Mouse (Mus musculus): ENCODE measurements at regions not wholly inside any gene's neighbourhood (a gene's known extent, or its start where the extent isn't known, plus 50 kb on each side); places are given as distances from the start of the nearest gene placed in this dataset.

DNA sequence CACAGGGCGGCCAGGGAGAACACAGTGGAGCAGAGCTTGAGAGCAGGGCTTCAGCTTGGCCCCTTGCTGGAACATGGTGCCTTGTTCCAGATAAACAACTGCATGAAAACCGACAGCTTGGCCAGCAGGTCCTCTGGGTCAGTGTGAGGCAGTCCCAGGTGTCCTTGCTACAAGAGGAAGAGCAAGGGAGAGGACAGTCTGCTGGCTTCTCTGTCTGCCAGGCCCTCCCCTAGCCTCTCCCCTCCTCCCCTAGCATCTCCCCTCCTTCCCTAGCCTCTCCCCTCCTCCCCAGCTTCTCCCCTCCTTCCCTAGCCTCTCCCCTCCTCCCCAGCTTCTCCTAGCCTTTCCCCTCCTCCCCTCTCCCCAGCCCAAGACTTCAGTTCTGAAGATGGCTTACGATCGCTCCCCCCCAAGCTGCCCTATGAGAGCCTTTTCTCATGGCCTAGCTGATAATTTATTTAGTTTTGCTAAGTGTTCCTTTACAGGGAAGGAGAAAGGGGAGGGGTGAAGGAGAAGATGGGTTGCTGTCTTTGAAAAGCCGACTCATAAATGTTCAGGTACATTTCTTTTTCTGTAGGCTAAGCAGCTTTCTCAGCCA lies 333.7 kb downstream of the Gm45692 start:
- Histone ChIP-seq H3K36me3 (no peaks in the 10 kb centered on the region), H3K9me3 (replicated peaks) (no peaks in the 10 kb centered on the region), H3K27me3 (no peaks in the 10 kb centered on the region), H3K4me1 (peaks cover 3% of the 10 kb centered on the region; the same call in 1 of the 2 replicates), H3K27ac (no peak overlapping the region), H3K4me2 (no peak overlapping the region), H3K4me3 (replicated peaks) (no peak overlapping the region), H3K9ac (no peak overlapping the region)
- peak; percentile 52; the same call in 1 of the 2 replicates for ATAC-seq (replicated peaks; ENCODE audit: low FRiP score)
- WGBS: 36% methylated on average over 5 of the region's 5 CpGs

DNA sequence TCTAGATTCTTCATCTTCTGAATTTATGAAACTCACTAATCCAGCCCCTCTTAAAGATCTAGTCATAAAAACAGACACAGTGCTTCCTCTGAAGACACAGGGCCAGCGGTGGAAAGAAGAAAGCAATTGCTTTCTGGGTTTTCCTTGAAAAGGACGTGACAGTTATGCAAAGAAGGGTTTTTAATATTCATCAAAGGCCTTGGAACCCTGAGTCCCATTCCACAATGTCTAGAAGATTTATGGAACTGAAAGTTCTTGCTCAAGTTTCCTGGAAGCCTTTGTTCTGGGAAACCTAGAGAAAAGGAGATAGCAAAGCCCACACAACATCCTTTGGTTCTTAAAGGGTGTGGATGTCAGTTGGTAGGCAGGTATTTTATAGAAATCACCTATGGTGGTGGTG lies 346.0 kb downstream of the Gm45692 start:
- Histone ChIP-seq H3K4me3 (replicated peaks) (no peak overlapping the region), H3K9ac (no peak overlapping the region), H3K27me3 (peaks cover 19% of the 10 kb centered on the region), H3K27ac (no peak overlapping the region), H3K9me3 (replicated peaks) (no peaks in the 10 kb centered on the region), H3K36me3 (no peaks in the 10 kb centered on the region), H3K4me2 (no peak overlapping the region), H3K4me1 (0 out of 2 replicates have a peak, but pooled peaks cover 2% of the 10 kb centered on the region)
- 62% methylated on average over 2 of the region's 2 CpGs for WGBS
- ATAC-seq (replicated peaks; ENCODE audit: low FRiP score): no peak

DNA sequence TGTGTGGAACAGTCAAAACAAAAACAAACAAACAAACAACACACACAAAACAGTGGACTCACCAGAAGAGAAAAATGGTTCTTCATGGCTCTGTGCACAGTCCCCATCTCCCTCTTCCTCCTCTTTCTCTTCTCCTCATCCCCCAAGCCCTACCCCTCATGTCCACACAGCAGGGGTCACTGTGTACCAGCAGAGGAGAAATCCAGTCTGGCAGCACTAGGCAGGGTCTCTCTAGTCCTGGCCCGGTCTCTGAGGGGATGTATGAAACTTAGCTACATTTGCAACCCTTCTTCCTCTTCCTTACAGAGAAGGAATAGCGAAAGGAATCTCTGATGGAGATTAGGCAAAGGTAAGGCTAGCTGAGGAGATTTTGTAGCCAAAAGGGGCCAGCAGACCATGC lies 349.1 kb downstream of the Gm45692 start:
- Histone ChIP-seq H3K4me2 (no peak overlapping the region), H3K9ac (no peak overlapping the region), H3K27ac (no peak overlapping the region), H3K4me3 (replicated peaks) (no peak overlapping the region), H3K9me3 (replicated peaks) (no peaks in the 10 kb centered on the region), H3K36me3 (no peaks in the 10 kb centered on the region), H3K27me3 (peaks cover 24% of the 10 kb centered on the region), H3K4me1 (peaks cover 15% of the 10 kb centered on the region; the same call in 1 of the 2 replicates)
- no peak for ATAC-seq (replicated peaks; ENCODE audit: low FRiP score)
- WGBS: 79% methylated on average over 2 of the region's 2 CpGs

- H3K9me3 ChIP-seq (replicated peaks): no peaks in the 10 kb centered on the region
- WGBS: 52% methylated on average over 6 of the region's 6 CpGs
- ATAC-seq (replicated peaks; ENCODE audit: low FRiP score): no peak
- H3K9ac ChIP-seq: no peak overlapping the region
- H3K36me3 ChIP-seq: no peaks in the 10 kb centered on the region
- H3K27me3 ChIP-seq: peaks cover 32% of the 10 kb centered on the region
- H3K27ac ChIP-seq: no peak overlapping the region
- H3K4me2 ChIP-seq: no peak overlapping the region
- no peak overlapping the region for H3K4me3 ChIP-seq (replicated peaks)
- H3K4me1 ChIP-seq: peaks cover 15% of the 10 kb centered on the region; the same call in 1 of the 2 replicates
These were observed 350.4 kb downstream of the Gm45692 start for GRCm38 (mm10) chr8:26469705-26470104.

DNA sequence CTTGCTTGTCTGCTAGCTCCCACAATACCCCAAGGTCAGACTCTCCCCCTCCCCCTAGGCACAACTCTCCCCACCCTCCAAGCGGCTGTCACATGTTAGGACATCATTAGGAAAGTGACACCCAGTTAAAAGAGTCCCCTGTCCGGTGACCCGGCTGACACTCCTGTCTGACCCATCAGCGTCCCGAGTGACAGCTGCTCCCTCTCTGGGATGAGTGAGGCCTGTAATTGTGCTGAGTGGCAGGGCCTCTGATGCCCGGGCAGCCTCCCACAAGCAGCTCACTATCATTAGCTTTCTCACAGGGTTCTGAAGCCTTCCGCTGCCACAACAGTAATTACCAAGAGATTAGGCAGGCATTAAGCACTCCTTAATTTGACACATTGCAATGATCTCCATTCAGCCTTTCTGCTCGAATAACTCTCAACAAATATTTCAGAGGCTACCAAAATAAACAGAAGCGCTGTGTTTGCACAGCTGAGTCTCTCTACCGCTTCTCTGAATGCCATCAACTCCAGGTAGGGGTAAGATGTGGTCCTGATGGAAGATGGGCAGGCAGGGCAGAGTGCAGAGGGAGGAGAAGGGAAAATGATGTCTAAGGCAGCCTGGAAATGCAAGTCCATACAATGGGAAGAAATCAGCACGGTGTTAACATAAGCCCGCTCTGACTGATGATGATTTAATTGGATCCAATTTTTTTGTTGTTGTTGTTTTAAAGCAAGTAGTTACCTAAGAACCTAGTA lies 352.6 kb downstream of the Gm45692 start:
- H3K9ac ChIP-seq: no peak overlapping the region
- H3K4me2 ChIP-seq: no peak overlapping the region
- no peaks in the 10 kb centered on the region for H3K9me3 ChIP-seq (replicated peaks)
- no peaks in the 10 kb centered on the region for H3K36me3 ChIP-seq
- H3K4me1 ChIP-seq: peaks cover 15% of the 10 kb centered on the region; the same call in 1 of the 2 replicates
- H3K27me3 ChIP-seq: peaks cover 41% of the 10 kb centered on the region
- H3K4me3 ChIP-seq (replicated peaks): no peak overlapping the region
- WGBS: 22% methylated on average over 12 of the region's 12 CpGs
- no peak overlapping the region for H3K27ac ChIP-seq
- peak; percentile 88 for ATAC-seq (replicated peaks; ENCODE audit: low FRiP score)

- H3K9ac ChIP-seq: no peak overlapping the region
- no peak overlapping the region for H3K4me3 ChIP-seq (replicated peaks)
- no peaks in the 10 kb centered on the region for H3K9me3 ChIP-seq (replicated peaks)
- ATAC-seq (replicated peaks; ENCODE audit: low FRiP score): no peak
- H3K4me1 ChIP-seq: peaks cover 7% of the 10 kb centered on the region; the same call in 1 of the 2 replicates
- H3K4me2 ChIP-seq: no peak overlapping the region
- peaks cover 21% of the 10 kb centered on the region for H3K27me3 ChIP-seq
- 88% methylated on average over 5 of the region's 5 CpGs for WGBS
- H3K36me3 ChIP-seq: no peaks in the 10 kb centered on the region
- H3K27ac ChIP-seq: no peak overlapping the region
These were observed 365.4 kb downstream of the Gm45692 start for GRCm38 (mm10) chr8:26484749-26485148.

DNA sequence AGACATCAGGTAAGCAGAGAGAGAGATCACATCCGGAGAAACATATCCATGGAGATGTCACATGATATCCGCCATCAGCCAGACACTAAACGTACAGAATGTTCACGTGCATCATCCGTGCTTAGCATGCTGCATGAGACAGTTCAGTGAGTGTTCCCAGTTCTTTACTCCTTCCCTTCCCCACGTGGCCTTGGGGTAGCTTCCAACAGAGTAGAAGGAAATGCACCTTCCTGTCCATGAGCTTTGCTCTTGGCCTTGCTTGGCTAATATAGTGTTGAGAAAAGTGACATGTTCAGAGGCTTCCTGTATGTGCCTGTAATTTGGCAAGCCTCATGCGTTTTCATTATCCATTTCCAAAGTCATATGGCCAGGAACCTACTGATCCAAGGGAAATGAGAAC lies 368.5 kb downstream of the Gm45692 start:
- no peaks in the 10 kb centered on the region for H3K9me3 ChIP-seq (replicated peaks)
- H3K27me3 ChIP-seq: peaks cover 35% of the 10 kb centered on the region
- 83% methylated on average over 7 of the region's 7 CpGs for WGBS
- no peak overlapping the region for H3K4me3 ChIP-seq (replicated peaks)
- no peak overlapping the region for H3K4me2 ChIP-seq
- no peak for ATAC-seq (replicated peaks; ENCODE audit: low FRiP score)
- peaks cover 7% of the 10 kb centered on the region; the same call in 1 of the 2 replicates for H3K4me1 ChIP-seq
- H3K27ac ChIP-seq: no peak overlapping the region
- H3K9ac ChIP-seq: no peak overlapping the region
- no peaks in the 10 kb centered on the region for H3K36me3 ChIP-seq

DNA sequence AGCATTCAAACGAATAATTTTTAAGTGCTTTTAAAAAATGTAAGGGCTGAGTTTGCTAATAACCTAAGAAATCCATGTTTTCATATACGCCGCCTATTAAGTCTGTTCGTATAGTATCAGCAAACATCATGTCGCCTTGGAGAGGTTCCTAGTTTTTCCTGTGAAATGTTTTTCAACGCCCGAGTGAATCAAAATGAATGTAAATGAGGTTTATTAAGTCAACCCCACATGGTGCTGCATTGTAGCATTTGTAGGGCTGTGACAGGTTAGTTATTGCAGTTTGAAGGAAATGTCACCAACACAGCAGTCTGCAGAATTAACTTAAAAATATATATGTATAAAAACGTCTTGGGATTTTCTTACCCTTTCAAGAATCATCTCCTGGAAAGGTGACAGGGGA lies 369.3 kb downstream of the Gm45692 start:
- Histone ChIP-seq H3K27me3 (peaks cover 35% of the 10 kb centered on the region), H3K4me3 (replicated peaks) (no peak overlapping the region), H3K36me3 (no peaks in the 10 kb centered on the region), H3K9me3 (replicated peaks) (no peaks in the 10 kb centered on the region), H3K9ac (no peak overlapping the region), H3K27ac (no peak overlapping the region), H3K4me1 (peaks cover 7% of the 10 kb centered on the region; the same call in 1 of the 2 replicates), H3K4me2 (no peak overlapping the region)
- WGBS: 61% methylated on average over 8 of the region's 8 CpGs
- ATAC-seq (replicated peaks; ENCODE audit: low FRiP score): no peak

- Histone ChIP-seq H3K27ac (no peak overlapping the region), H3K4me1 (peaks cover 29% of the 10 kb centered on the region), H3K27me3 (peaks cover 32% of the 10 kb centered on the region), H3K36me3 (no peaks in the 10 kb centered on the region), H3K9me3 (replicated peaks) (no peaks in the 10 kb centered on the region), H3K4me3 (replicated peaks) (no peak overlapping the region), H3K4me2 (0 out of 2 replicates have a peak overlapping the region, but pooled peaks have one; percentile 7), H3K9ac (no peak overlapping the region)
- 49% methylated on average over 9 of the region's 9 CpGs for WGBS
- ATAC-seq (replicated peaks; ENCODE audit: low FRiP score): 0 out of 2 replicates have a peak, but pooled peaks have one; percentile 12
These were observed 382.0 kb downstream of the Gm45692 start for GRCm38 (mm10) chr8:26501196-26501813.

- Histone ChIP-seq H3K9ac (no peak overlapping the region), H3K27ac (no peak overlapping the region), H3K36me3 (no peaks in the 10 kb centered on the region), H3K4me1 (peaks cover 29% of the 10 kb centered on the region), H3K4me3 (replicated peaks) (no peak overlapping the region), H3K9me3 (replicated peaks) (no peaks in the 10 kb centered on the region), H3K27me3 (peaks cover 35% of the 10 kb centered on the region), H3K4me2 (0 out of 2 replicates have a peak overlapping the region, but pooled peaks have one; percentile 7)
- WGBS: 32% methylated on average over 11 of the region's 11 CpGs
- peak; percentile 46; the same call in 1 of the 2 replicates for ATAC-seq (replicated peaks; ENCODE audit: low FRiP score)
These were observed 382.7 kb downstream of the Gm45692 start for GRCm38 (mm10) chr8:26501814-26502572.

GRCm38 (mm10) chr8:26502772-26503171 lies 383.4 kb downstream of the Gm45692 start:
- Histone ChIP-seq H3K4me3 (replicated peaks) (no peak overlapping the region), H3K9ac (no peak overlapping the region), H3K9me3 (replicated peaks) (no peaks in the 10 kb centered on the region), H3K36me3 (no peaks in the 10 kb centered on the region), H3K4me1 (peaks cover 34% of the 10 kb centered on the region), H3K4me2 (no peak overlapping the region), H3K27me3 (peaks cover 35% of the 10 kb centered on the region), H3K27ac (no peak overlapping the region)
- WGBS: 42% methylated on average over 4 of the region's 4 CpGs
- no peak for ATAC-seq (replicated peaks; ENCODE audit: low FRiP score)

Data from kidney, embryonic 15.5 days (tissue).